Mouse (Mus musculus): ENCODE measurements around the gene Il13ra1. TPM values are rescaled to one million over a fixed set of nuclear protein-coding genes. Genes with fewer than 3 reads are reported as not detected.
A peak's percentile ranks its signal among the peaks of the same experiment; 100 is the strongest.

The Il13ra1 gene
- 1 to 10 TPM in 3 of 4 experiments, under 1 TPM in 1; 0.90 to 1.7 (median 1.2) TPM for total RNA-seq (2022)

- DNase-seq (ENCODE audit: low spot score in 2 of 2) = peak in 1 of 2 experiments; percentile 10
Measured at GRCm38 (mm10) chrX:36111622-36112421, at the start of gene Il13ra1. Il13ra1 (plus strand) TSS chrX:36112110.

- no peak for DNase-seq (ENCODE audit: low spot score in 2 of 2)
Measured at GRCm38 (mm10) chrX:36073997-36074396, 37.9 kb upstream of the Il13ra1 start.

- no peak for DNase-seq (ENCODE audit: low spot score in 2 of 2)
Measured at GRCm38 (mm10) chrX:36077164-36077563, 34.7 kb upstream of the Il13ra1 start.

GRCm38 (mm10) chrX:36082917-36083316 lies 29.0 kb upstream of the Il13ra1 start:
- DNase-seq (ENCODE audit: low spot score in 2 of 2) = peak; percentile 2 to 3

GRCm38 (mm10) chrX:36088464-36089256 lies 23.2 kb upstream of the Il13ra1 start:
- no peak for DNase-seq (ENCODE audit: low spot score in 2 of 2)

- DNase-seq (ENCODE audit: low spot score in 2 of 2) = no peak
Measured at GRCm38 (mm10) chrX:36100883-36101282, 11.0 kb upstream of the Il13ra1 start.

GRCm38 (mm10) chrX:36101318-36101717 lies 10.6 kb upstream of the Il13ra1 start:
- no peak for DNase-seq (ENCODE audit: low spot score in 2 of 2)

GRCm38 (mm10) chrX:36108601-36109000 lies 3.3 kb upstream of the Il13ra1 start:
- no peak for DNase-seq (ENCODE audit: low spot score in 2 of 2)

- no peak for DNase-seq (ENCODE audit: low spot score in 2 of 2)
Measured at GRCm38 (mm10) chrX:36112422-36112750, 476 bp downstream of the Il13ra1 start.

- DNase-seq (ENCODE audit: low spot score in 2 of 2) = no peak
Measured at GRCm38 (mm10) chrX:36115171-36115570, 3.3 kb downstream of the Il13ra1 start.

GRCm38 (mm10) chrX:36129037-36129770 lies 17.3 kb downstream of the Il13ra1 start:
- no peak for DNase-seq (ENCODE audit: low spot score in 2 of 2)

GRCm38 (mm10) chrX:36129771-36130108 lies 17.8 kb downstream of the Il13ra1 start:
- DNase-seq (ENCODE audit: low spot score in 2 of 2) = no peak

- no peak for DNase-seq (ENCODE audit: low spot score in 2 of 2)
Measured at GRCm38 (mm10) chrX:36136346-36136745, 24.4 kb downstream of the Il13ra1 start.

- no peak for DNase-seq (ENCODE audit: low spot score in 2 of 2)
Measured at GRCm38 (mm10) chrX:36141994-36142639, 30.2 kb downstream of the Il13ra1 start.

GRCm38 (mm10) chrX:36146746-36147145 lies 34.8 kb downstream of the Il13ra1 start:
- DNase-seq (ENCODE audit: low spot score in 2 of 2) = no peak

- DNase-seq (ENCODE audit: low spot score in 2 of 2) = no peak
Measured at GRCm38 (mm10) chrX:36150100-36150499, 38.2 kb downstream of the Il13ra1 start.

- no peak for DNase-seq (ENCODE audit: low spot score in 2 of 2)
Measured at GRCm38 (mm10) chrX:36156677-36157076, 44.8 kb downstream of the Il13ra1 start.

- no peak for DNase-seq (ENCODE audit: low spot score in 2 of 2)
Measured at GRCm38 (mm10) chrX:36161567-36161966, 49.7 kb downstream of the Il13ra1 start.

GRCm38 (mm10) chrX:36183625-36184024 lies 71.7 kb downstream of the Il13ra1 start:
- DNase-seq (ENCODE audit: low spot score in 2 of 2) = peak in 1 of 2 experiments; percentile 5

GRCm38 (mm10) chrX:36186036-36186435 lies 74.1 kb downstream of the Il13ra1 start:
- DNase-seq (ENCODE audit: low spot score in 2 of 2) = no peak

- no peak for DNase-seq (ENCODE audit: low spot score in 2 of 2)
Measured at GRCm38 (mm10) chrX:36186443-36186842, 74.5 kb downstream of the Il13ra1 start.
